Mouse (Mus musculus): Measurements from ENCODE around the gene Llgl1.
A peak's percentile ranks its signal among the peaks of the same experiment; 100 is the strongest.

The Llgl1 gene

DNA sequence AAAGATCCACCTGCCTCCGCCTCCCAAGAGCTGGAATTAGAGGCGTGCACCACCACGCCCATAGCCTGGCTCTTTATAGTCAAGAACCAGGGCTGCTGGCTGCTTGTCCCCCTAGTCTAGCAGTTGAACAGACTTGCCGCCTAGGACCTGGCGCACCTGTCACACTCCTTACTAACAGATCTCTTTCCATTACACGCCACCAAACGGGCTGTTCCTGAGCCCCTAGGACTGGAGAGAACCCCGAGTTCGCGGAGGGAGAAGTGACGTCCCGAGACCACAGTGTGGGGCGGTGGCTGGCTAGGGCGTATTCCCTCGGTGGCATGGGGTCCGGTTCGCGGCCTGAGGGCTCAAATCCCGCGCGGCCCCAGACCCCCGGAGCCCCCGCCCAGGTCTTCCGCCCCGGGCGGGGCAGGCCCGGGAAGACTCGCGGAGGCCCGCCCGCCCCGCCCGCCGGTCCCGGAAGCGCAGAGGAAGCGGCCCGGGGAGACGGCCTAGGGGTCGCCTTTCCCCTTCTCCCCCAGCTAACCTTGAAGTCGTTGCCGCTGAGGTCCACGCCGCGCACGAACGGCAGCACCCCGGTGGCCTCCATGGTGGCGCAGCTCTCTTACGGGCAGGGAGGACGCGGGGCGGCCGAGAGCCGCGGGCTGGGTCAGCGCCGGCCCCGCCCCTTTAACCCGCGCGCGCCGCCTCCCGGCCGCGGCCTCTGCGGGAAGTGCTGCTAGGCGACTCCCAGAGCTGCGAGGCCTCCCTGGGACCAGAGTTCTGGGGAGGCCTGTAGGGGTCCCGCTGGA is 27.3 kb downstream of the Llgl1 start, which contains the start of gene Flii:
Gene Flii (minus strand): TSS at position 663 of the 791 bp plus-strand sequence.
- DNase-seq (ENCODE audit: low spot score in 2 of 2) = peak; percentile 81 to 84

DNA sequence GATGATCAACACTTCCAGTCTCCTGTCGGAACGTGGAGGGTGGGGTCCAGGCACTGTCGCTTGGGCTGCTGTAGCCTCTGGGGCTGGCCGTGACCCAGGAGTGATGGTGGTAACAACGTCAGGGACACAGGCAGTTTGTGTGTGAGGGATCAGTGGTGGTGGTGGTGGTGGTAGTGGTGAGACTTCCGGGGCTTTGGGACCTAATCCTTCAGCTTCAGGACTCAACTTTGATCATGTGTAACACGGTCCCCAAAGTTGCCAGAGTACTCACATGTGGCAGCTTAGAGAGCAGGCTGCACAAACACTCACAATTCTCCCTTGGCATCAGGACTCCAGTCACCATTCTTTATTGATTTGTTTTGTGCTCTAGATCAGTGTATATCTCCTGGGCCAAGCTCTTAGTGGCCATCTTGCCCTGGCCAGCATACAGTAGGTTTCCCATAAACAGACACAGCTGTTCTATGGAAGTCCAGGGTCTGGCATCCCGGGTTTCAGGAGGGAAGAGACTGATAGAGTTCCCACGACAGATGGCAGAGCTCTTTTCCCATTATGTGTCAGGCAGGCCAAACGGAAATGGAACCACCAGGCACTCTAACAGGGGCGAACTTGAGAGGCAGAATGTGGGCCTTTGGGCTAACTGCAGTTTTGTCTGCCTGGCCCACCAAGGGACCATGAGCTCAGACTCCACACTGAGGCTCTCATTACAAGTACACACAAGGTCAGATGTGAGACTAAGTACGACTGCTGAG is 28.0 kb downstream of the Llgl1 start:
- no peak for DNase-seq (ENCODE audit: low spot score in 2 of 2)

DNA sequence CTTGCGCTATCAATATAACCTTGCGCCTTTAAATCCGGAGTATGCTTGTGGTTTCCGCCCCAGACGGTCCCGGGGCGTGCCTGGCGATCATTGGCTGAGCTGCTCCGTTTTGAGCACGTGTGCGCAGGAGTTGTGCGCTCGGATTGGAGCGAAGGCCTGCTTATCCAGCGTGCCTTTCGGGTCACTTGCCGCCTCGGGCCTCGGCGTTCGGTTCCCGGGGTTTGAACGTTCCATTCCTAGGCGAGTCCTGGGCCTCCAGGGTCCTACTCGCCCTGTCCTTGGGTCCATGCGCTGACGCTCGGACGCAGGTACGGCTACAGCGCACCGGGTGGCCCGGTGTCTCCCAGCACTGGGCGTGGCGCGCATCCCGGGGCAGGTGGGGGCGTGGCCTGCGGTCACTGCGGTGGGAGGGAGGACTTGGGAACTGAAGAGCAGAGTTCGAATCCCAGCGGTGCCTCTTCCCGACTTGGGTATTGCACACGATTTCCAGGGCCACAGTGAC is 28.8 kb downstream of the Llgl1 start, which contains the start of gene Mief2:
Gene Mief2 (plus strand): TSS at position 139 of the 502 bp plus-strand sequence.
- DNase-seq (ENCODE audit: low spot score in 2 of 2) = peak; percentile 91 to 94

DNA sequence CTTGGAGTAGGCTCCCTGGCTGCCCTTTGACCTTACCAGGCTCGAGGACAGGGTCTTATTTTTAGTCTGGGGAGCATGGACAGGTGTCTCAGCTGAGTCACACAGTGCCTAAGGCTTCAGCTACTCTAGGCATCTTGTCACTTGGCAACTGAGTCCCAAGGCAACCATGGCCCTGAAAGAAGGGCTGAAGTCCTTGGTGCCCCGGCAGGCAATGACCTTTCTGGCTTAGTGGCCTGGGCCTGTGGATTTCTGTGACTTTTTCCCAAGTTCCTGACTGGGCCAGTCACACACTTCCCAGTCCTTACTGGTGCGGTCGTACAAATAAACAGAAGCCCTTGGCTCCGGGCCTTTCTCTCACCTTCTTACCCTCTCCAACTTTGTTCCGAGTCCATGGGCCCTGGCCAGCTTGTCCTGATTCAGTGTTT is 29.7 kb downstream of the Llgl1 start:
- DNase-seq (ENCODE audit: low spot score in 2 of 2) = no peak

DNA sequence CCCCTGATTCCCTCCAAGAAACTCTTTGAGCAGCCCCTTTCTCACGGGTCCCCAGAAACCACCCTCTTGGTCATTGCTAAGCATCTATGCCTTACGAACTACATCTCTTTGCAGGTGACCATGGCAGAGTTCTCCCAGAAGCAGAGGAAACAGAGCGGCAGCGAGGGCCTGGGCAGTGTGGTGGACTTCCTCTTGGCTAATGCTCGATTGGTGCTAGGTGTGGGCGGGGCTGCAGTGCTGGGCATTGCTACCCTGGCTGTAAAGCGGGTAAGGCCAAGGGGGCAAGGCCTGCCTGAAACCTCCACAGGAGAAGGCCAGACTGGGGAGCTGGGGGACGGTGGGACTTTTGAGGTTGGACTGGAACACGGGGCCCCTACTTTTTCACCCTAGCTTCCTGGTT is 30.6 kb downstream of the Llgl1 start:
- no peak for DNase-seq (ENCODE audit: low spot score in 2 of 2)

GRCm38 (mm10) chr11:60731251-60731650 is 31.7 kb downstream of the Llgl1 start:
- DNase-seq (ENCODE audit: low spot score in 2 of 2) = no peak

- no peak for DNase-seq (ENCODE audit: low spot score in 2 of 2)
These were observed 34.7 kb downstream of the Llgl1 start for GRCm38 (mm10) chr11:60734206-60734605.

- no peak for DNase-seq (ENCODE audit: low spot score in 2 of 2)
These were observed 35.7 kb downstream of the Llgl1 start for GRCm38 (mm10) chr11:60735191-60735590.

DNA sequence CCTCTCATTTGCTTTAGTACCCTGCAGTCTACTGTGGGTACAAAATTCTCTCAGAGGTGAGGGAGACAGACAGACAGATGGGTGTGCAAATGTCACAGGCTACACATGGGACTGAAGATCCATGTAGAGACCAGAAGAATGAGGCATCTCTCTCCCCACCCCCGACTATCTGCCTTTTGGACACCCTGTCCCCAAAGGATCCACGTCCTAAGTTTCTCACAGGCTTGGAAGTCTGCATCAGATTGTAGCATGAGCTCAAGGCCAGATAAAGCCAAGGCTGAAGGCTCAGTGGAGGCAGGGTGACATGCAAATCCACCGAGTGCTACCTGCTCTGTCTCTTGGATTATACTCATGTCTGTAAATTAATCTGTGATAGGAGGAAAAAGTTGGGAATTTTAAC is 37.0 kb downstream of the Llgl1 start:
- DNase-seq (ENCODE audit: low spot score in 2 of 2) = no peak

GRCm38 (mm10) chr11:60737450-60737849 is 37.9 kb downstream of the Llgl1 start:
- no peak for DNase-seq (ENCODE audit: low spot score in 2 of 2)

- no peak for DNase-seq (ENCODE audit: low spot score in 2 of 2)
These were observed 40.8 kb downstream of the Llgl1 start for GRCm38 (mm10) chr11:60740321-60740720.

DNA sequence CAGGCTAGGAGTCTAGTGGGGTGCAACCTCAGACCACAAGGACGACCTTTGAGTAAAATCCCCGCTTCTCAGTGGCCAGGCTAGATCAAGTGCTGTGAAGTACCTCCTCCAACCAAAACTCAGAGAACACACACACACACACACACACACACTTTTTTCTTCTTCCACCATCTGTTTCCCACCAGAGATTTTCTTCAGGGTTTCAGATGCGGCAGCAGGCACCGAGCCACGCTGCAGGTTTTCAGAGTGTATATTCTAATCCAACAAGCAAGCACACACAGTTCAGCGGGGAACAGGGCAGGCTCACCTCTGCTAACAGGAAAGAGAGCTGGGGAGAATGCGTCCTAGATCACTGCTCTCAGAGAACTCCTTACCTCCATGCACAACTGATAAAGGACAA is 56.0 kb downstream of the Llgl1 start:
- DNase-seq (ENCODE audit: low spot score in 2 of 2) = no peak

GRCm38 (mm10) chr11:60761681-60762080 is 62.2 kb downstream of the Llgl1 start:
- DNase-seq (ENCODE audit: low spot score in 2 of 2) = no peak
